8 mouse cellular contexts compared by ENCODE assay signal in genomic region chr4:12170986-12171317, GRCm38 (mm10). TPM values are rescaled to one million over a fixed set of nuclear protein-coding genes. Genes with fewer than 3 reads are reported as not detected.
DNase-seq lines count a peak whose midpoint lies in the region; ATAC-seq and TF ChIP-seq lines count a peak whose summit lies in the region.

No protein-coding gene starts in this region.

- 9% methylated on average over 9 of the region's 9 CpGs for WGBS in hindbrain, embryonic 16.5 days
- WGBS in midbrain, embryonic 16.5 days, result 9% methylated on average over 9 of the region's 9 CpGs

- peak overlapping the region; percentile 85 for H3K4me2 ChIP-seq in hindbrain, embryonic 16.5 days (ENCODE audit: low read length)
- peak overlapping the region; percentile 75 for H3K4me2 ChIP-seq in midbrain, embryonic 16.5 days (ENCODE audit: low read length)

- no peak for ATAC-seq in hindbrain, embryonic 16.5 days
- 0 out of 2 replicates have a peak, but pooled peaks have one; percentile 2 for ATAC-seq in midbrain, embryonic 16.5 days

- no peak for DNase-seq in layer of hippocampus, adult 2 months (ENCODE audit: low spot score in 2 of 2)
- no peak for DNase-seq in layer of hippocampus, postnatal 14 days (ENCODE audit: low spot score in 2 of 2)
- no peak for DNase-seq in embryo, embryonic 10 days (ENCODE audit: low spot score)
- no peak for DNase-seq in yolk sac, embryonic 10.5 days (ENCODE audit: low spot score)
- no peak for DNase-seq in right cerebral cortex, adult 2 months (ENCODE audit: low spot score in 2 of 2)

- H3K4me3 ChIP-seq in layer of hippocampus, adult 2 months, result peak overlapping the region; percentile 91
- H3K4me3 ChIP-seq in cortical plate, adult 2 months (ENCODE audit: insufficient read depth, low read length), result peak overlapping the region; percentile 46
- H3K4me3 ChIP-seq in hindbrain, embryonic 16.5 days (ENCODE audit: low read length), result peak overlapping the region; percentile 63
- peak overlapping the region; percentile 90 for H3K4me3 ChIP-seq in midbrain, embryonic 16.5 days (ENCODE audit: low read depth, low read length)

- TF ChIP-seq CTCF in layer of hippocampus, adult 2 months (conservative IDR thresholded peaks at IDR 0.05), result no peak
- no peak for TF ChIP-seq CTCF in cortical plate, adult 2 months (IDR thresholded peaks at IDR 0.05; ENCODE audit: extremely low read depth, insufficient read depth, low read length)

- H3K9ac ChIP-seq in hindbrain, embryonic 16.5 days (ENCODE audit: low read depth, low read length), result peak overlapping the region; percentile 99
- peak overlapping the region; percentile 99 for H3K9ac ChIP-seq in midbrain, embryonic 16.5 days (ENCODE audit: low read depth, low read length)

- peaks cover 4% of the 10 kb centered on the region; the same call in 1 of the 2 replicates for H3K4me1 ChIP-seq in cortical plate, adult 2 months (ENCODE audit: control insufficient read depth, insufficient read depth, low read length)
- peaks cover 8% of the 10 kb centered on the region for H3K4me1 ChIP-seq in hindbrain, embryonic 16.5 days (ENCODE audit: control insufficient read depth, insufficient read depth, low read depth, low read length)
- peaks cover 12% of the 10 kb centered on the region for H3K4me1 ChIP-seq in midbrain, embryonic 16.5 days (ENCODE audit: control insufficient read depth, insufficient read depth, low read length)

- no peaks in the 10 kb centered on the region for H3K27me3 ChIP-seq in hindbrain, embryonic 16.5 days (replicated peaks; ENCODE audit: control insufficient read depth, insufficient read depth, low read length)
- no peaks in the 10 kb centered on the region for H3K27me3 ChIP-seq in midbrain, embryonic 16.5 days (ENCODE audit: control insufficient read depth, insufficient read depth, low read depth, low read length)

- peaks cover 13% of the 10 kb centered on the region for H3K36me3 ChIP-seq in hindbrain, embryonic 16.5 days (ENCODE audit: control insufficient read depth, insufficient read depth, low read length)
- H3K36me3 ChIP-seq in midbrain, embryonic 16.5 days (ENCODE audit: control insufficient read depth, insufficient read depth, low read length), result peaks cover 8% of the 10 kb centered on the region

- no peaks in the 10 kb centered on the region for H3K9me3 ChIP-seq in hindbrain, embryonic 16.5 days (ENCODE audit: control insufficient read depth, low read length)
- no peaks in the 10 kb centered on the region for H3K9me3 ChIP-seq in midbrain, embryonic 16.5 days (replicated peaks; ENCODE audit: control insufficient read depth, low read length, poor library complexity, severe bottlenecking)

- no peak for TF ChIP-seq POLR2A in cortical plate, adult 2 months (IDR thresholded peaks at IDR 0.05; ENCODE audit: extremely low read depth, insufficient read depth, low read length)

- peak overlapping the region; percentile 94 for H3K27ac ChIP-seq in layer of hippocampus, adult 2 months
- 0 out of 2 replicates have a peak overlapping the region, but pooled peaks have one; percentile 8 for H3K27ac ChIP-seq in cortical plate, adult 2 months (ENCODE audit: insufficient read depth, low read length)
- H3K27ac ChIP-seq in hindbrain, embryonic 16.5 days (ENCODE audit: low read depth, low read length), result peak overlapping the region; percentile 90
- H3K27ac ChIP-seq in midbrain, embryonic 16.5 days (ENCODE audit: low read length), result peak overlapping the region; percentile 95

RNA-seq across cellular contexts. Expression of gene Fam92a, which starts 0.9 kb away (rescaled TPM):
- total RNA-seq in layer of hippocampus, adult 2 months (2021), result 10 to 100 TPM; 72.5 to 77.4 TPM
- 10 to 100 TPM; 71.8 to 77.8 TPM for total RNA-seq in layer of hippocampus, postnatal 14 days (2021)
- 66.1 and 71.6 TPM in 2 replicates for polyA plus RNA-seq in cortical plate, adult 2 months (2012; rRNA removed)
- polyA plus RNA-seq in hindbrain, embryonic 16.5 days (2015; fragmentation: Nextera tagmentation; extraction: Ambion mirVana), result 82.6 and 99.3 TPM in 2 replicates
- 100 and 101 TPM in 2 replicates for polyA plus RNA-seq in midbrain, embryonic 16.5 days (2015; fragmentation: Nextera tagmentation; extraction: Ambion mirVana)

RNA-seq across cellular contexts. Expression of gene Rbm12b1, which starts 30.9 kb away (rescaled TPM):
- 10 to 100 TPM; 18.8 to 22.9 TPM for total RNA-seq in layer of hippocampus, adult 2 months (2021)
- 10 to 100 TPM; 16.6 to 21.2 TPM for total RNA-seq in layer of hippocampus, postnatal 14 days (2021)
- polyA plus RNA-seq in cortical plate, adult 2 months (2012; rRNA removed), result 13.2 and 14.1 TPM in 2 replicates
- polyA plus RNA-seq in hindbrain, embryonic 16.5 days (2015; fragmentation: Nextera tagmentation; extraction: Ambion mirVana), result 8.1 and 8.4 TPM in 2 replicates
- 8.8 and 11.9 TPM in 2 replicates for polyA plus RNA-seq in midbrain, embryonic 16.5 days (2015; fragmentation: Nextera tagmentation; extraction: Ambion mirVana)

Comparison
In these comparisons a context has a peak if more than half of its experiments do, and no peak if none do; other contexts are left out.
1. H3K27ac ChIP-seq: peak in every context shown above with its lines; median percentile 95 in midbrain, embryonic 16.5 days; 94 in layer of hippocampus, adult 2 months; 90 in hindbrain, embryonic 16.5 days; 8 in cortical plate, adult 2 months.